Mouse (Mus musculus): ENCODE data around the gene Fbxl5.

The Fbxl5 gene

GRCm38 (mm10) chr5:43821538-43821937 is at the start of gene Fbxl5:
Fbxl5 (minus strand) TSS chr5:43821638.
- DNase-seq (ENCODE audit: low spot score) = no peak

GRCm38 (mm10) chr5:43868711-43869600 is 47.5 kb upstream of the Fbxl5 start:
- DNase-seq (ENCODE audit: low spot score) = no peak

GRCm38 (mm10) chr5:43868253-43868652 is 46.8 kb upstream of the Fbxl5 start, which contains the start of gene Cd38:
Cd38 (plus strand) TSS chr5:43868553.
- DNase-seq (ENCODE audit: low spot score) = no peak

DNA sequence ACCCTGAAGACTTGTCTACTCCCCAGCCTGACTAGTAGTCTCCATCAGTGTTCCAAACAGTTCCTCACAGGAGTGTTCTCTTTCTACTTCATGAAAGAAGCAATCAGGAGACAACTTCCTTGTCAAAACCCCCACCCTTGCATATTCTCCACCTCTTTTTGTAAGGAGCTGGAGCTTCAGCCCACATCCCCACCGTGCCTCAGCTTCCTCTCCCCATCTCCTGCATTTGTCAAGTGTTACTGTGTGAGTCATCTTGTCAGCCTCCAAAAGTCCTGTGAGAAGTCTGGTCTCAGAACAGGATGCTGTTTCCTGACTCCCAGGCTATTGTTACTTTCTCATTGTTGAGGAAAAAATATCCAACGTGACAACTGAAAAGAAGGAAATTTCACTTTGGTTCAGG is 43.9 kb upstream of the Fbxl5 start:
- DNase-seq (ENCODE audit: low spot score) = no peak

- DNase-seq (ENCODE audit: low spot score) = no peak
Observed at GRCm38 (mm10) chr5:43863642-43864041, 42.2 kb upstream of the Fbxl5 start.

DNA sequence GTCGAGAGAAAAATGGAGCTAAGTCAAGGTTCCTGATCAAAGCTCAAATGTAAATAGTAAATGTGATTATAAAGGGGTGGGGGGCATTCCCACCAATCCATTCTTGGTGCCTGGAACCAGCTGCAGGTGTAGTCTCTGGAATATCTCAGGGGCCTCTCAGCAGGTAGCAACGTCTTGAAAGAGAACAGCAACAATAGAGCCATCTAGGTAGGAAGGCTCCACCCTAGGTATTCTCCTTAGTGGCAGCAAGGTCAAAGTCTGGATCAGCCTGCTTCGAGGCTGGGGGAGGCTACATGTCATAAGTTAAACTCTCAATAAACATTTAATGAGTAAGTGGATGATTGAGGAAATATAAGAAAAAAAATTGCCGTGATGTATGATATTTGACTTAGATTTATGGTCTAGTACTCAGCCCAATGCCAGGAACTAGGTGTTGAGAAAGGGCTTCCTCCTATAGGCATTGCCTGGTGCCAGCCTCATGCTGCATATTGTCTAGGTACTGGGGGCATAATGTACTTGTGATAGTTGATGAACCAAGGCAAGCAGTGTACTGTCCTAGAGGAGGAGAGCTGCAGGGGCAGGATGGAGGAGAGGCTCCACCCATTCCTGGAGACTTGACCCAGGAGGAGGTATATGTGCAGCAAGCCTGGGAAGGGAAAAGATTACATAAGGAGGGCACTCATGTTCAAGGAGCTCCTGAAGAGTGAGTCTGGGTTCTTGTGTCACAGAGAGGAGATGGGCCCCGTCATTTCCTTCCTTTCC is 39.4 kb upstream of the Fbxl5 start:
- DNase-seq (ENCODE audit: low spot score) = no peak

- no peak for DNase-seq (ENCODE audit: low spot score)
Observed at GRCm38 (mm10) chr5:43860096-43860495, 38.7 kb upstream of the Fbxl5 start.

GRCm38 (mm10) chr5:43859663-43860062 is 38.2 kb upstream of the Fbxl5 start:
- DNase-seq (ENCODE audit: low spot score) = no peak

GRCm38 (mm10) chr5:43855769-43856168 is 34.3 kb upstream of the Fbxl5 start:
- DNase-seq (ENCODE audit: low spot score) = no peak

- no peak for DNase-seq (ENCODE audit: low spot score)
Observed at GRCm38 (mm10) chr5:43853868-43854488, 32.5 kb upstream of the Fbxl5 start.

DNA sequence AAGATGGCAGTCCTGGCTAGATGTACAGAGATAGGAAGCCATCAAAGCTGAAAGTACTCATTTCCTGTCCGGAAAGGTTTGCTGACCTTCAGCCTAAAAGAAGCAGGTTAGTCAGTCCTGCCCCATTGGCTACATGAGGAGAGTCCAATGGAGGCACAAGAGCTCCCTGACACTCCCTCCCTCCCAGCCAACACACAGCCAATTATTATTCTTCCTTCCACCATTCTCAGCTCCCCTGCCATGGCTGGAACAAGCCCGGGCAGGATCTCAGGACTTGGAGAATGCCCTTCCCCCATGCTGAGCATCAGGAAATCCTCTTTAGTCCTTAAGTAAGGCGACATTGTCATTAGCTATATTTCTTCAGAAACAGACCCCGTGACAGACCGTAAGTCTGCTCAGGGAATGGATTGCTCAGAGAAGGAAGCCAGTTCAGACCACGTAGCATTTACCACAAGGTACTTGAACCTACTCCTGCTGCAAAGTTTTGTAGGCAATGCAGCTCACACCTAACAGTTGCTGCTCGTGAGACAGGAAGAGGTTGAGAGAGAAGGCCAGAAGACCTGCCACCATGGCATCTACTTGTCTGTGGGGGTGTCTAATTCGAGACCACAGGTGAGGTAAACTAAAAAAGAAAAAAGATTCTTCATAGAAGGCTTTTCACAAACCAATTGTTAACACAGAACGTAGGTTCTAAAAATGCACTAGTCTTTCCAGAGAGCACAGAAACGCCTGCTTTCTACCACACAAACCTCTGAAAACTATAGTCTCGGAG is 31.8 kb upstream of the Fbxl5 start:
- no peak for DNase-seq (ENCODE audit: low spot score)

GRCm38 (mm10) chr5:43848275-43848674 is 26.8 kb upstream of the Fbxl5 start:
- DNase-seq (ENCODE audit: low spot score) = no peak

DNA sequence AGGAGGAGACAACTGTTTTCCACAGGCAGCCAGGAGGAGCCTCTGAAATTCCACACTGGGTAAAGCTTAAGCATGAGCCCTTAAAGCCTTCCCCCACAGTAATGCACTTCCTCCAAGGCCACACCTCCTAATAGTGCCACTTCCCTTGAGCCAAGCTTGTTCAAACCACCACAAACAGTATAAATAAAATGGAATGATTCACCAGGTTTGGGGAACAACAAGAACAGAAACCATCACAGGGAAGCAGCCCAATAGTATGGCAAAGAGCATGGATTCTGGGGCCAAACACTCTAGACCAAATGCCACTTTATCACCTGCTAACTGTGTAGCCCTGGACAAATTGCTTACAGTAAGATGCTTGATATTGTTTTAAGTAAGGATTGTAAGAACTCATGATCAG is 26.1 kb upstream of the Fbxl5 start:
- DNase-seq (ENCODE audit: low spot score) = no peak

DNA sequence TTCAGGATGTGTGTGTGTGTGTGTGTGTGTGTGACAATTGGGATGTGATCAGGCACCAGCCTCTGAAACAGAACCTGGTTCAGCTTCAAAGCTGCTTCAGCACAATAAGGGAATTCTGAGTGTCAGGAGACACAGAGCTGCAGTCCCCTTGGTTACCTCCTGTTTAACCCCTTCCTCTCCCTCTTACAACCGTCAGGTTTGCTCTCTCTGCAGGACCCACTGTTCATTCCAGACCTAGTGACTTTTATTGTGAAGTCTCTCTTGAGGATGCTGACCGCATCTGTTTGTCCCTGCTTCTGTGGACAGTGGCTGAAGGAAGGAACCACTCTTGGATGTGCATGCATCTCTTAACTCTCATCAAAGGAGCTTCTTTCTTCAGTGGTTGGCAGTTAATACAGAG is 24.8 kb upstream of the Fbxl5 start:
- DNase-seq (ENCODE audit: low spot score) = no peak

DNA sequence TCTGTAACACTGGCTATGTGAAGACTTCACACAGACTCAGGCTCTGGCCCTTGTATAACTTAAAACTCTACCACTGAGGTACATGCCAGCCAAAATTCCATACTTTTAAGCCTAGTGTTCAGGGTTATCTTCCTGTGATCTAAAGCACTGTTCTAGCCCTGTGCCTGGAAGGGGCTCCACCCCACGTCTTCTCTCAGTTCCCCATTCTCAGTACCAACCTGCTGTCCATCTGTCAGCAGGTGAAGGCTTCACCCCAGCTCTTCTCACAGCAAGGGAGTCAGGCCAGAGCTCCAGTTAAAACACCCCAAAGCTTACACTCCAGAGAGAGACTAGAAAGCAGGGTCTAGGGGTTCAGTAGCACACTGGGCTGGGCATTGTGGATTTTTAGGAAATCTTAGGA is 24.2 kb upstream of the Fbxl5 start:
- DNase-seq (ENCODE audit: low spot score) = no peak

GRCm38 (mm10) chr5:43845083-43845482 is 23.6 kb upstream of the Fbxl5 start:
- DNase-seq (ENCODE audit: low spot score) = no peak

DNA sequence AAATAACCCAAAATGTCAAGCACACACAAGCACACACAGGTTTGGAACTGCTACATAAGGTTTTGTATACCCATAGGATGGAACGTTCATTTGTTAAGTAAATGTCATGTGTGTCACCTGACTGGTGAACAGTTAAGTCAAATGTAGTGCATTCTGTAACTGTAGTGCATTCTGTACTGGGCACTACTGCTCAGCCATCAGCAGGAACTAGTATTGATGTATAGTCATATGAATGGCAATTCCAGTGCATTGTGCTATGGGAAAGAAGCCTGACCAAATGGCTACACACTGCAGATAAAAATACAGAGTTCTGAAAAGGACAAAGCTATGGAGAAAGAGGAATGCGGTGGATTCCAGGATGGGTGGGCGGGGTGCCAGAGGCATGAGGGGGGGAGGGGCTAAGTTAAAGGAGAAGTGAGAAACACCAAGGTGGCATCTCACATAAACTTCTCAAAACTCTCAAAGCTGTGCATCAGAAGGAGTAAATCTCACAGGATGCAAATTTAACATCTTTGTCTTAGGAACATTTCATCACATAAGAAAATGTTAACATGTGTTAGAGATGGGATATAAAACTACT is 21.2 kb upstream of the Fbxl5 start:
- DNase-seq (ENCODE audit: low spot score) = no peak

- DNase-seq (ENCODE audit: low spot score) = no peak
Observed at GRCm38 (mm10) chr5:43842011-43842285, 20.5 kb upstream of the Fbxl5 start.

GRCm38 (mm10) chr5:43841144-43842010 is 19.9 kb upstream of the Fbxl5 start:
- peak; percentile 74 for DNase-seq (ENCODE audit: low spot score)

- DNase-seq (ENCODE audit: low spot score) = no peak
Observed at GRCm38 (mm10) chr5:43837372-43837771, 15.9 kb upstream of the Fbxl5 start.

GRCm38 (mm10) chr5:43836590-43836989 is 15.2 kb upstream of the Fbxl5 start:
- DNase-seq (ENCODE audit: low spot score) = no peak

Data from MN1 (cell line).